Mouse (Mus musculus) forebrain, embryonic 15.5 days (tissue): ENCODE results near the gene Cep350. TPM values are rescaled to one million over a fixed set of nuclear protein-coding genes. Genes with fewer than 3 reads are reported as not detected.

Experiments
- ATAC-seq: fragments of 200-750 bp; cut with Nextera tagmentation; replicated peaks from 2 replicates; pipeline ENCODE4 v1.8.0; 2017; ENCODE audit warnings: mild to moderate bottlenecking, moderate TSS enrichment, moderate library complexity
- H3K27ac ChIP-seq: fragments of 300-500 bp; sonication (generic); replicated peaks from 2 replicates; pipeline ENCODE4 v1.5.1; 2015; ENCODE audit warnings: mild to moderate bottlenecking, inconsistent platforms
- H3K27me3 ChIP-seq: fragments of 300-500 bp; sonication (generic); 2 replicates; pipeline ENCODE4 v1.6.1; 2015; ENCODE audit warnings: inconsistent platforms
- H3K36me3 ChIP-seq: fragments of 300-500 bp; sonication (generic); 2 replicates; pipeline ENCODE4 v1.6.1; 2015; ENCODE audit warnings: mild to moderate bottlenecking, inconsistent platforms
- H3K4me1 ChIP-seq: fragments of 300-500 bp; sonication (generic); 2 replicates; pipeline ENCODE4 v1.6.1; 2015; ENCODE audit warnings: inconsistent platforms
- H3K4me2 ChIP-seq: fragments of 300-500 bp; sonication (generic); replicated peaks from 2 replicates; pipeline ENCODE4 v1.6.1; 2015; ENCODE audit warnings: mild to moderate bottlenecking, inconsistent platforms
- H3K4me3 ChIP-seq: fragments of 300-500 bp; sonication (generic); 2 replicates; pipeline ENCODE4 v1.5.1; 2015; ENCODE audit warnings: mild to moderate bottlenecking, inconsistent platforms
- H3K9ac ChIP-seq: fragments of 300-500 bp; sonication (generic); replicated peaks from 2 replicates; pipeline ENCODE4 v1.6.1; 2015; ENCODE audit warnings: mild to moderate bottlenecking, inconsistent platforms
- H3K9me3 ChIP-seq: fragments of 300-500 bp; sonication (generic); 2 replicates; pipeline ENCODE4 v1.6.1; 2016; ENCODE audit warnings: inconsistent platforms
- WGBS: fragments of 180-500 bp; shearing (Covaris S2); methylation state at CpG from one replicate; pipeline ENCODE4 v1.1.7; 2015; ENCODE audit warnings: mixed read lengths; 5-methylcytosine and 5-hydroxymethylcytosine counted together
- polyA plus RNA-seq: library from polyadenylated mRNA; unstranded; fragments of >200 nt; fragmentation: Nextera tagmentation; extraction: Ambion mirVana; gene quantifications from 2 replicates; pipeline ENCODE4 v1.2.1, GENCODE M21; 2015

The Cep350 gene
- polyA plus RNA-seq, 1 experiment from 2014 or later, result 12.3 TPM

GRCm38 (mm10) chr1:155862967-155863366 is 110.1 kb downstream of the Cep350 start:
- no peaks in the 10 kb centered on the region for H3K27me3 ChIP-seq
- H3K4me3 ChIP-seq, result no peak overlapping the region
- H3K4me1 ChIP-seq, result no peaks in the 10 kb centered on the region
- no peak overlapping the region for H3K27ac ChIP-seq
- no peak overlapping the region for H3K9ac ChIP-seq
- no peak overlapping the region for H3K4me2 ChIP-seq
- 72% methylated on average over 4 of the region's 4 CpGs for WGBS
- no peaks in the 10 kb centered on the region for H3K9me3 ChIP-seq
- no peak for ATAC-seq
- peaks cover 69% of the 10 kb centered on the region for H3K36me3 ChIP-seq

GRCm38 (mm10) chr1:155854926-155855702 is 117.9 kb downstream of the Cep350 start:
- Histone ChIP-seq H3K36me3 (peaks cover 41% of the 10 kb centered on the region), H3K4me2 (no peak overlapping the region), H3K9me3 (no peaks in the 10 kb centered on the region), H3K27me3 (no peaks in the 10 kb centered on the region), H3K4me3 (no peak overlapping the region), H3K9ac (no peak overlapping the region), H3K4me1 (no peaks in the 10 kb centered on the region), H3K27ac (no peak overlapping the region)
- no peak for ATAC-seq
- 84% methylated on average over 7 of the region's 7 CpGs for WGBS

- Histone ChIP-seq H3K9me3 (no peaks in the 10 kb centered on the region), H3K4me3 (no peak overlapping the region), H3K27ac (no peak overlapping the region), H3K36me3 (peaks cover 30% of the 10 kb centered on the region), H3K4me1 (no peaks in the 10 kb centered on the region), H3K9ac (no peak overlapping the region), H3K27me3 (no peaks in the 10 kb centered on the region), H3K4me2 (no peak overlapping the region)
- 98% methylated on average over 5 of the region's 5 CpGs for WGBS
- ATAC-seq, result no peak
Observed at GRCm38 (mm10) chr1:155853009-155853408, 120.0 kb downstream of the Cep350 start.

- Histone ChIP-seq H3K4me2 (no peak overlapping the region), H3K4me1 (no peaks in the 10 kb centered on the region), H3K4me3 (no peak overlapping the region), H3K9me3 (no peaks in the 10 kb centered on the region), H3K27me3 (no peaks in the 10 kb centered on the region), H3K9ac (no peak overlapping the region), H3K27ac (no peak overlapping the region), H3K36me3 (peaks cover 26% of the 10 kb centered on the region)
- WGBS, result 88% methylated on average over 5 of the region's 5 CpGs
- no peak for ATAC-seq
Observed at GRCm38 (mm10) chr1:155844235-155844634, 128.8 kb downstream of the Cep350 start.

- Histone ChIP-seq H3K27ac (no peak overlapping the region), H3K9ac (no peak overlapping the region), H3K4me2 (no peak overlapping the region), H3K36me3 (peaks cover 24% of the 10 kb centered on the region), H3K9me3 (no peaks in the 10 kb centered on the region), H3K4me3 (no peak overlapping the region), H3K4me1 (no peaks in the 10 kb centered on the region), H3K27me3 (no peaks in the 10 kb centered on the region)
- ATAC-seq, result no peak
- WGBS, result 92% methylated on average over 4 of the region's 4 CpGs
Observed at GRCm38 (mm10) chr1:155843538-155843937, 129.5 kb downstream of the Cep350 start.

- H3K27ac ChIP-seq, result no peak overlapping the region
- WGBS, result 78% methylated on average over 2 of the region's 2 CpGs
- H3K9ac ChIP-seq, result no peak overlapping the region
- H3K4me2 ChIP-seq, result no peak overlapping the region
- H3K36me3 ChIP-seq, result no peaks in the 10 kb centered on the region
- no peaks in the 10 kb centered on the region for H3K4me1 ChIP-seq
- no peaks in the 10 kb centered on the region for H3K27me3 ChIP-seq
- H3K9me3 ChIP-seq, result no peaks in the 10 kb centered on the region
- ATAC-seq, result no peak
- H3K4me3 ChIP-seq, result no peak overlapping the region
Observed at GRCm38 (mm10) chr1:155835667-155836066, 137.4 kb downstream of the Cep350 start.

GRCm38 (mm10) chr1:155833610-155834009 is 139.4 kb downstream of the Cep350 start:
- H3K36me3 ChIP-seq, result no peaks in the 10 kb centered on the region
- H3K4me2 ChIP-seq, result no peak overlapping the region
- ATAC-seq, result no peak
- H3K27ac ChIP-seq, result no peak overlapping the region
- no peak overlapping the region for H3K9ac ChIP-seq
- no peak overlapping the region for H3K4me3 ChIP-seq
- WGBS, result 95% methylated on average over 9 of the region's 9 CpGs
- H3K9me3 ChIP-seq, result no peaks in the 10 kb centered on the region
- H3K27me3 ChIP-seq, result no peaks in the 10 kb centered on the region
- no peaks in the 10 kb centered on the region for H3K4me1 ChIP-seq

GRCm38 (mm10) chr1:155831958-155832357 is 141.1 kb downstream of the Cep350 start:
- H3K4me1 ChIP-seq, result no peaks in the 10 kb centered on the region
- no peak overlapping the region for H3K4me2 ChIP-seq
- no peak overlapping the region for H3K4me3 ChIP-seq
- H3K27ac ChIP-seq, result no peak overlapping the region
- H3K27me3 ChIP-seq, result no peaks in the 10 kb centered on the region
- H3K9ac ChIP-seq, result no peak overlapping the region
- no peaks in the 10 kb centered on the region for H3K9me3 ChIP-seq
- no peak for ATAC-seq
- no peaks in the 10 kb centered on the region for H3K36me3 ChIP-seq
- 90% methylated on average over 3 of the region's 3 CpGs for WGBS

GRCm38 (mm10) chr1:155830861-155831260 is 142.2 kb downstream of the Cep350 start:
- Histone ChIP-seq H3K4me2 (no peak overlapping the region), H3K36me3 (no peaks in the 10 kb centered on the region), H3K4me3 (no peak overlapping the region), H3K27me3 (no peaks in the 10 kb centered on the region), H3K4me1 (no peaks in the 10 kb centered on the region), H3K27ac (no peak overlapping the region), H3K9ac (no peak overlapping the region), H3K9me3 (no peaks in the 10 kb centered on the region)
- ATAC-seq, result no peak
- WGBS, result 69% methylated on average over 6 of the region's 6 CpGs

GRCm38 (mm10) chr1:155827703-155828295 is 145.3 kb downstream of the Cep350 start:
- no peak overlapping the region for H3K9ac ChIP-seq
- WGBS, result 71% methylated on average over 8 of the region's 8 CpGs
- H3K4me3 ChIP-seq, result no peak overlapping the region
- no peaks in the 10 kb centered on the region for H3K36me3 ChIP-seq
- H3K9me3 ChIP-seq, result no peaks in the 10 kb centered on the region
- no peak overlapping the region for H3K4me2 ChIP-seq
- no peak overlapping the region for H3K27ac ChIP-seq
- H3K4me1 ChIP-seq, result no peaks in the 10 kb centered on the region
- no peaks in the 10 kb centered on the region for H3K27me3 ChIP-seq
- no peak for ATAC-seq

- WGBS, result 70% methylated on average over 5 of the region's 5 CpGs
- Histone ChIP-seq H3K27ac (no peak overlapping the region), H3K4me2 (no peak overlapping the region), H3K4me1 (no peaks in the 10 kb centered on the region), H3K9me3 (no peaks in the 10 kb centered on the region), H3K9ac (no peak overlapping the region), H3K27me3 (no peaks in the 10 kb centered on the region), H3K36me3 (no peaks in the 10 kb centered on the region), H3K4me3 (no peak overlapping the region)
- no peak for ATAC-seq
Observed at GRCm38 (mm10) chr1:155826803-155827395, 146.2 kb downstream of the Cep350 start.

GRCm38 (mm10) chr1:155825940-155826716 is 146.9 kb downstream of the Cep350 start:
- no peak for ATAC-seq
- no peaks in the 10 kb centered on the region for H3K27me3 ChIP-seq
- WGBS, result 89% methylated on average over 4 of the region's 4 CpGs
- no peak overlapping the region for H3K4me2 ChIP-seq
- H3K9ac ChIP-seq, result no peak overlapping the region
- no peak overlapping the region for H3K27ac ChIP-seq
- no peaks in the 10 kb centered on the region for H3K4me1 ChIP-seq
- no peaks in the 10 kb centered on the region for H3K9me3 ChIP-seq
- H3K4me3 ChIP-seq, result no peak overlapping the region
- H3K36me3 ChIP-seq, result no peaks in the 10 kb centered on the region
